Mouse (Mus musculus) kidney, embryonic 16.5 days (tissue): ENCODE measurements around the gene Mafk. TPM values are rescaled to one million over a fixed set of nuclear protein-coding genes. Genes with fewer than 3 reads are reported as not detected.
A peak's percentile ranks its signal among the peaks of the same experiment; 100 is the strongest.

Source experiments
- ATAC-seq: fragments of 200-750 bp; cut with Nextera tagmentation; 2 replicates; pipeline ENCODE4 v1.8.0; 2017; ENCODE audit warnings: moderate TSS enrichment; ENCODE audit not compliant: low FRiP score, low TSS enrichment
- H3K27ac ChIP-seq: fragments of 300-500 bp; sonication (generic); 2 replicates; pipeline ENCODE4 v1.5.1; 2014; ENCODE audit warnings: low read length
- H3K27me3 ChIP-seq: fragments of 300-500 bp; sonication (generic); 2 replicates; pipeline ENCODE4 v1.6.1; 2014; ENCODE audit warnings: low read length, control low read depth, mixed read lengths; ENCODE audit not compliant: insufficient read depth
- H3K36me3 ChIP-seq: fragments of 300-500 bp; sonication (generic); 2 replicates; pipeline ENCODE4 v1.6.1; 2014; ENCODE audit warnings: low read length, control low read depth, mixed read lengths; ENCODE audit not compliant: insufficient read depth
- H3K4me1 ChIP-seq: fragments of 300-500 bp; sonication (generic); 2 replicates; pipeline ENCODE4 v1.6.1; 2014; ENCODE audit warnings: low read length, control low read depth, mixed read lengths; ENCODE audit not compliant: insufficient read depth
- H3K4me2 ChIP-seq: fragments of 300-500 bp; sonication (generic); replicated peaks from 2 replicates; pipeline ENCODE4 v1.6.1; 2014; ENCODE audit warnings: low read depth, low read length
- H3K4me3 ChIP-seq: fragments of 300-500 bp; sonication (generic); 2 replicates; pipeline ENCODE4 v1.5.1; 2014; ENCODE audit warnings: mild to moderate bottlenecking, low read length
- H3K9ac ChIP-seq: fragments of 300-500 bp; sonication (generic); replicated peaks from 2 replicates; pipeline ENCODE4 v1.6.1; 2014; ENCODE audit warnings: low read length
- H3K9me3 ChIP-seq: fragments of 300-500 bp; sonication (generic); 2 replicates; pipeline ENCODE4 v1.6.1; 2016; ENCODE audit warnings: low read length, control low read depth
- WGBS: fragments of 180-500 bp; shearing (Covaris S2); extraction: QIAGEN DNeasy Blood & Tissue Kit; methylation state at CpG from one replicate; pipeline ENCODE4 v1.1.7; 2014; 5-methylcytosine and 5-hydroxymethylcytosine counted together
- polyA plus RNA-seq: library from polyadenylated mRNA; unstranded; fragments of >200 nt; fragmentation: Nextera tagmentation; extraction: Ambion mirVana; gene quantifications from 2 replicates; pipeline ENCODE4 v1.2.1, GENCODE M21; 2015

The Mafk gene
- polyA plus RNA-seq, 1 experiment from 2014 or later = 13.3 TPM

DNA sequence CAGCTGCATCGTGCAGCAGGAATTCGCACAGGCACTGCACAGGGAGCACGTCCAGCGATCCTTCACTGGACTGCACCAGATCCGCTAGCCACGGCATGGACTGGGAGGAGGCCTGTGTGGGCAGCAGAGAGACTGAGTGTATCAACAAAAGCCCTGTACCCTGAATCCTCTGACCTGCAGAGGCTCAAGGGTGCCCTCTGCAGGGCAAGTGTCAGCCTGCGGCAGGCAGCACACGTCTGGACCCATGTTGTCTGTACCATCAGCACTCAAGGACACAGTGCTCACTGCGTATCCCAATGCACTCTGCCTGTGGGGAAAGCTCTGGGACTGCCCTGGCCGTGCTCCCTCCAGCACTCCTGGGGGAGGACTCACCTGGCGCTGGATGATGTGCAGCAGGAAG, 27.0 kb upstream of the Mafk start:
- Histone ChIP-seq H3K4me3 (no peak overlapping the region), H3K36me3 (peaks cover 78% of the 10 kb centered on the region), H3K4me1 (no peaks in the 10 kb centered on the region), H3K4me2 (no peak overlapping the region), H3K27ac (no peak overlapping the region), H3K9ac (no peak overlapping the region), H3K27me3 (no peaks in the 10 kb centered on the region), H3K9me3 (no peaks in the 10 kb centered on the region)
- 73% methylated on average over 11 of the region's 11 CpGs for WGBS
- 0 out of 2 replicates have a peak, but pooled peaks have one; percentile 16 for ATAC-seq

DNA sequence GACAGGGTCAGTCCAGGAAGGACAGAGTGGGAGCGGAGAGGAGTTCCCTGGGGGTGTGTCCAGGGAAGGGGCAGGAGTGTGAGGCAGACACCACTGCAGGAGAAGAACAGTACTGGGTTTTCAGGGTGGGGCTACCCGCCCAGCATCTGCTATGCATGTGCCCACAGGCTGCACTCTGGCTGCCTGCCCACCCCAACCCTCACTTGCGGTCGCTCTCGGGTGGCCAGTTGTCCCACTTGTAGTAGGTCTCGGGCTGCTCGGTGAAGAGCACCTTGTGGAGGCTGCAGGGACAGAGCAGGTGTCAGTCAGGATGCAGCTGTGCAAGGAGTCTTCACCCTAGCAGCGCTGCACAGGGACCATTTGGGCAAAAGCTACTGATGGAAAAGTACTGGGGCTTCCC, 23.1 kb upstream of the Mafk start:
- H3K9ac ChIP-seq = no peak overlapping the region
- peaks cover 86% of the 10 kb centered on the region for H3K36me3 ChIP-seq
- ATAC-seq = no peak
- no peak overlapping the region for H3K4me2 ChIP-seq
- no peak overlapping the region for H3K27ac ChIP-seq
- H3K4me3 ChIP-seq = no peak overlapping the region
- H3K27me3 ChIP-seq = no peaks in the 10 kb centered on the region
- H3K9me3 ChIP-seq = no peaks in the 10 kb centered on the region
- WGBS = 91% methylated on average over 8 of the region's 8 CpGs
- no peaks in the 10 kb centered on the region for H3K4me1 ChIP-seq

DNA sequence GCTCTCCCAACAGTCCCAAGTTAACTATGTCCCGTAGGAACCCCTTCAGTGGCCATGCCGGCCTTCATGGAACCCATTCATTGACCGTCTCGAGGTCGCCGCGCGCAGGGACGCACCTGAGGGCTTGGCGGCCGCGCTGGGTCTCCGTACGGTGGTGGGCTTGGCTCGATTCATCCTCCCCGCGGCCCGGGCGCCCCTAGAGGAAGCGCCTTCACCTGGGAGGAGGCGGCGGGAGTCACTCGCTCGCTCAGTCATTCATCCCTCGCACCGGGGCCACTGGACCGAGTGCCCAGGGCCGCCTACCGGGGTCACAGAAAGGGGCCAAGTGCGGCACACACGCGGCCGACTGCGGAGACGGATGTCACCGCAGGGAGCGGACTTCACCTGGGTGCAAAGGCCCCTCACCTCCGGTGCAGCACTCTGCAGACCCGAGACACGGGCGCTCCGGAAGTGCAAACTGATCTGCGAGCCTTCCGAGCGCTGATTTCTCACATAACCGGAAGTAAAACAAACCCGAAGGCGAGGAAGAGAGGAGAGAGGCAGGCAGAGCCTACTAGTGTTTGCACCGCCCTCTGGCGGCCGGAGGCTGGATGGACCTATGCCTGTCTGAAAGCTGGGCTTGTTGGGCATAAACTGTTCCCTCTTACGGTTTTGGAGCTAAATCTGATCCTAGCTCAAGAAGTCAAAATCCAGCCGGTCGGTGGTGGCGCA, 15.9 kb upstream of the Mafk start, which contains the start of gene Ints1:
TSS of gene Ints1 (minus strand) at position 459 of the 711 bp plus-strand sequence.
- under 1% methylated on average over 55 of the region's 55 CpGs for WGBS
- H3K27ac ChIP-seq = no peak within 1 kb of the TSS; the same call in 1 of the 2 replicates

DNA sequence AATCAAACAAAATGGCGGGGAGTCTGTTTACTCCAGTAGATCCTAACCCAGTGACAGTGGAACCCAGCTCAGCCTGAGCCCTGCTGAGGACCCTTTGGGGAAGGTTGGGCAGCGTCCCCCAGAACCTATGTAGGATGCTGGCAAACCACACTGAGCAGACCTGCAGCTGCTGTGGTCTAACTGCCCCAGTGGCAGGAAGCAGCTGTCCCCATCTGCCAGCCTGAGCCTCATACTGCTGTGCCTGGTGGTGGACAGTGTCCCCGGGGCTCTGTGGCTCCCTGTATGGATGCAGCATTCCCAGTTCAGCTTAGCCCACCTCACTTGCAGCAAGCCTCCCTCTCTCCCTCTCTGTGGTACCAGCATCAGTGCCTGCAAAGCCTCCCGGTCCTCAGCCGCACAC, 14.3 kb upstream of the Mafk start:
- no peak overlapping the region for H3K4me3 ChIP-seq
- H3K9ac ChIP-seq = no peak overlapping the region
- no peaks in the 10 kb centered on the region for H3K9me3 ChIP-seq
- ATAC-seq = no peak
- no peak overlapping the region for H3K27ac ChIP-seq
- peaks cover 10% of the 10 kb centered on the region for H3K4me1 ChIP-seq
- H3K27me3 ChIP-seq = no peaks in the 10 kb centered on the region
- 80% methylated on average over 5 of the region's 5 CpGs for WGBS
- H3K36me3 ChIP-seq = peaks cover 17% of the 10 kb centered on the region
- H3K4me2 ChIP-seq = no peak overlapping the region

More for the DNA sequence above, 15.9 kb upstream of the Mafk start, which contains the start of gene Ints1:
- peak; percentile 93 for ATAC-seq
- Histone ChIP-seq H3K36me3 (peaks cover 31% of the 10 kb centered on the region), H3K4me3 (peak within 1 kb of the TSS; percentile 94), H3K27me3 (no peaks in the 10 kb centered on the region), H3K9ac (peak within 1 kb of the TSS; percentile 87), H3K4me1 (peaks cover 10% of the 10 kb centered on the region), H3K4me2 (peak within 1 kb of the TSS; percentile 88), H3K9me3 (no peaks in the 10 kb centered on the region)

DNA sequence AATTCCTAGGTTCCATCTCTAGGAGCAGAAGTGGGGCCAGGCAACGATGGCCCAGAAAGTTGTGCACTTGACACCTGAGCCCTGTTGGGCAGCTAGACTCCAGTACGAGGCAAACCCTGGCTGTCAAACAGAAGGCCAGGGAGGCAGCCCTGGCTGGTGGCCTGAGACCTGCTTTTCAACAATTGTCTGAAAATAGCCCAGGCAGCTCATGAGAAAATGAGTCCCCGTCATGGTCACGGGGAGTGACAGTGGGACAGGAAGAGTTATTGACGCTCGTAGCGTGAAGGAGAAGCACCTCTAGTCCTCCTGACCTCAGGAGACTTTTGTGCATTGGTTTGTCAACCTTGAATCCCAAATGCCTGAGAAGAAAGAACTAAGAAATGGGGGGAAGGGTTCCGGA, 9.9 kb upstream of the Mafk start:
- Histone ChIP-seq H3K9me3 (no peaks in the 10 kb centered on the region), H3K4me2 (no peak overlapping the region), H3K36me3 (no peaks in the 10 kb centered on the region), H3K27ac (no peak overlapping the region), H3K9ac (no peak overlapping the region), H3K4me3 (no peak overlapping the region), H3K4me1 (no peaks in the 10 kb centered on the region), H3K27me3 (no peaks in the 10 kb centered on the region)
- 51% methylated on average over 8 of the region's 8 CpGs for WGBS
- no peak for ATAC-seq

DNA sequence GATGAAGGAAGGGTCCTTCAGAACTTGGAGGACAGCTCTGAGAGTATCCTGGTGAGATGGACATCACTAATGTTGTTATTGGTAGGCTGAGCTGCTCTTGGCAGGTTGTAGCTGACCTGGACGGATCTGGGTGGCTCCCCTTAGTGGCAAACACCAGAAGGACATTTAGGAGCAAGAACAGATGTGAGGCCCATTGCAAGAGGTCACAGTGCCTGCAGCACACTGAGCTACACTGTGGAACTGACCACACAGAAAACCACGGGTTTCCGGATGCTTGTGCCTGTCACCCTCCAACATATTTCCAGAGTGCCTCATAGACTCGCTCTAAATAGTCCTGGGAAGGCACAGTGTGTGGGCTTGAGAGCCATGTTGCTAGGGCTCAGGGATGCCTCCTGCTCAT, 1.8 kb upstream of the Mafk start:
- WGBS = 64% methylated on average over 4 of the region's 4 CpGs
- Histone ChIP-seq H3K4me1 (peaks cover 26% of the 10 kb centered on the region), H3K9me3 (no peaks in the 10 kb centered on the region), H3K9ac (no peak overlapping the region), H3K4me2 (no peak overlapping the region), H3K27me3 (no peaks in the 10 kb centered on the region), H3K36me3 (no peaks in the 10 kb centered on the region), H3K27ac (no peak overlapping the region), H3K4me3 (no peak overlapping the region)
- ATAC-seq = no peak

DNA sequence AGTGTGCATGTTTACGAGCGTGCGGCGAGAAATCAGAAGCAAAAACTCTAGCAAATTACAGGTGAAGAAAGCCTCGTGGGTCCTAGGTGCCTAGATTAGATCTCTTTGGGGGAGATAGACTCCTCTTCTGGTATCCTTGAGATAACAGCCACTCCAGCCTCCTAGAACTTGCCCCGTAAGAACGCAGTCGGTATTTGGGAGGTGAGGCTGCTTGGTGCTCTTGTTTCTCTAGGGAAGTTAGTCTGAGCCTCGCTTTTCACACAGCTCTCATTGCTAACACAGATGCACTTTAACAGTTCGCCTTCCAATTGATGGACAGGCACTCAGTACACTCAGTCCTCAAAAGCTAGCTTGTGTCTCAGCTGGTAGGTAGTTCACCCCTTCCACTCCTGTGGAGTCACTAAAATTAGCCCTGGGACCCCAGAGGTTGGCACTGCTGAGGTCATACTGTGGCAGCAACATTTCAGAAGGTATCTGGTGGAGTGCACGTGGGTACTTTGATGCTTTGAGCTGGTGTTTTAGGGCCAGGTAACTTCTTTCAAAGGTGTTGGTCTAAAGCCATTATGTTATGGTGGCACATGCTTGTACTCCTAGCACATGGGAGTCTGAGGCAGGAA, 954 bp downstream of the Mafk start:
- Histone ChIP-seq H3K27ac (no peak overlapping the region), H3K4me2 (peak overlapping the region; percentile 98), H3K27me3 (no peaks in the 10 kb centered on the region), H3K4me1 (peaks cover 42% of the 10 kb centered on the region), H3K9ac (peak overlapping the region; percentile 75), H3K4me3 (peak overlapping the region; percentile 71), H3K36me3 (no peaks in the 10 kb centered on the region), H3K9me3 (no peaks in the 10 kb centered on the region)
- no peak for ATAC-seq
- 16% methylated on average over 11 of the region's 11 CpGs for WGBS

DNA sequence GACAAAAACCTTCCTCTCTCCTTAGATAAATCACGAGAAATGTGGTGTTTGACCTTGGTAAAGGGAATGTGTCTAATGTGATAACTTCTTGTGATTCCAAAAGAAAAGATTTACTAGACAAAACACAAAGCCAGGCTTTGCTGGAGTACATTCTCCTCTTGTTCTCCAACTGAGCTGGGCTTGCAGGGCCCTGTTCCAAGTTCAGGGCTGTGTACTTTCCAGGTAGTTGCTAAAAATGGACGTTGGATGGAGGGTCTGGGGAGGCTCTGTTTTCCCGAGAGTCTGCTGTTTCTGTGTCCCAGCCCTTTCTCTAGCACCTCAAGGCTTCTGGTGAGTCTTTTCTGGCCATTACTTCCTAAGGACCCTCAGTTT, 1.6 kb downstream of the Mafk start:
- Histone ChIP-seq H3K27me3 (no peaks in the 10 kb centered on the region), H3K4me2 (peak overlapping the region; percentile 98), H3K4me1 (peaks cover 48% of the 10 kb centered on the region), H3K9me3 (no peaks in the 10 kb centered on the region), H3K36me3 (no peaks in the 10 kb centered on the region), H3K27ac (peak overlapping the region; percentile 63), H3K9ac (no peak overlapping the region), H3K4me3 (peak overlapping the region; percentile 71)
- WGBS = 39% methylated on average over 3 of the region's 3 CpGs
- ATAC-seq = no peak

DNA sequence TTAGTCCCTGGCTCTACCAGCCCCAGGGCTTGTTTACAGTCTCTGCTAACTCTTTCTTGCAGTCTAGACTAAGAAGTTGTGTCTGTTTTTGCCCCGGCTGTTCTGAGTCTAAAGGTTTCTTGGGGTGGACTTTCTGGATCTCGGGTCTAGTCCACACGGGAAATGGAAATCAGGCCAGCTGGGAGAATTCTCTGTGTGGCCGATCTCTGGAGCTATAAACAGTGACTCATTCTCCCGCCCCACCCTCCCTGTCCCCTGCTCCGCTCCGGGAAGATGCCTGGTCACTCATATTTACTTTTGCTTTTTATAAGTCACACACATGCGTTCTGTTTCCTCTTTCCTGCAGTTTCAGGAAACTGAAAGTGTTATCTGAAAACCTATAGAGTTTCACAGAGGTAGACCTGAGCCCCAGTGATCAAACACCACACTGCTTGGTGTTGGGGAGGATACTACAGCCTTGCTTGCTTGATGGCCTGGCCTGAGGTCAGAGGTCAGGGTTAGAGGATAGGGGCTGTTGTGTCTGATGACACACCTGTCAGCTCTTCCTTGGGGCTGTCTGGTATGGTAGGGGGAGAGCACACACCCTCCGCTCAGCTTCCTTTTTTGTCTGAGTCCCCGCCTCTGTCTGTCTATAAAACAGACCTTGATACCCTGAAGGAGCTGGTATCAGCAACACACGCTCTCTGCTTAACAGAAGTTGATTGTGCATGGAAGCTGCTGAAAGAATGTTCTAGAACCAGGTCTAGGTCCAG, 2.2 kb downstream of the Mafk start:
- Histone ChIP-seq H3K27ac (peak overlapping the region; percentile 63), H3K4me1 (peaks cover 54% of the 10 kb centered on the region), H3K9ac (no peak overlapping the region)

More for the DNA sequence above, 2.2 kb downstream of the Mafk start:
- no peak for ATAC-seq
- Histone ChIP-seq H3K27me3 (no peaks in the 10 kb centered on the region), H3K4me3 (peak overlapping the region; percentile 71), H3K9me3 (no peaks in the 10 kb centered on the region), H3K36me3 (no peaks in the 10 kb centered on the region), H3K4me2 (peak overlapping the region; percentile 98)
- WGBS = 36% methylated on average over 11 of the region's 11 CpGs
